Mouse (Mus musculus): ENCODE measurements around the gene Kit. TPM values are rescaled to one million over a fixed set of nuclear protein-coding genes. Genes with fewer than 3 reads are reported as not detected.

Gene Kit
- polyA plus RNA-seq, 1 experiment from 2014 or later, result 49.0 TPM

DNA sequence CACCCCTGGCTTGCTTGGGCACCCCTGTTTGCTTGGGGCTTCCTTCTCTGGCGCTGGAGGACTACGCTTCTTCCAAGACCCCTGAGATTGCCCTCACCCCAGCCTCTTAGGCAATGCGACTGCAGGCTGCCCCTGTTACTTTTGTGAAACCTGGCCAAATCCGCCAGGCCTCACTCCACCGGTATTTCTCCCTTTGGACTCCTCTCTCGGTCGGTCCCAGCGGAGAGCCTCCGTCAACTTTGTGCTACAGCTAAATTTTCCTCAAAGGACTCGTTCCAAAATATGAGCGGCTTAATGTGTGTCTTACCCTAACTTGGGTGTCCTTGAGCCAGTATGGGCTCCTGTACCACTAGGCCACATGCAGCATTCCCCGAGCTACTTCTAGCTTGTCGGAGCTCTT lies 23.8 kb downstream of the Kit start:
- Histone ChIP-seq H3K36me3 (ENCODE audit: control insufficient read depth, insufficient read depth, low read length) (no peaks in the 10 kb centered on the region), H3K4me2 (ENCODE audit: low read length) (no peak overlapping the region), H3K27me3 (ENCODE audit: control insufficient read depth, insufficient read depth, low read depth, low read length) (no peaks in the 10 kb centered on the region), H3K9ac (ENCODE audit: low read depth, low read length) (no peak overlapping the region), H3K27ac (ENCODE audit: low read length) (no peak overlapping the region), H3K4me1 (ENCODE audit: control insufficient read depth, insufficient read depth, low read length) (peaks cover 15% of the 10 kb centered on the region), H3K4me3 (ENCODE audit: low read depth, low read length) (no peak overlapping the region), H3K9me3 (replicated peaks; ENCODE audit: control insufficient read depth, low read length, poor library complexity, severe bottlenecking) (no peaks in the 10 kb centered on the region)
- WGBS, result 91% methylated on average over 13 of the region's 13 CpGs
- no peak for ATAC-seq

DNA sequence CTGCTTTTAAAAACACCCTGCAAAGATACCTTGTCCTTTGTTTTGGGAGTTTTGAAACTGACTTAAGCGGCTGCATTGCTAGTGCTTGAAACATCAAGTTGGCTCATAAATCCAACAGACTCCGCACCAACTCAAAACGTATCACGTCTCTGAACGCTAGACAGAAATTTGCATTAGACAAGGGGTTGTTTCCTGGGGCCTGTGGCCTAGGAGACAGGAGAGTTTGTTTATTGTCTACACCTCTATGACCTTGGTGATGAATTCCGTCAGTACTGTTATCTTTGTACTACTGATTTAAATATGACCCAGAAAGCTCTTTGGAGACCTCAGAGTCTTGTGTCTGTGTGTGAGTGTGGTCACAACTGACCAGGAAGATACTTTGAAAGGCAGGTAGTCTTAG lies 25.3 kb downstream of the Kit start:
- no peaks in the 10 kb centered on the region for H3K27me3 ChIP-seq (ENCODE audit: control insufficient read depth, insufficient read depth, low read depth, low read length)

DNA sequence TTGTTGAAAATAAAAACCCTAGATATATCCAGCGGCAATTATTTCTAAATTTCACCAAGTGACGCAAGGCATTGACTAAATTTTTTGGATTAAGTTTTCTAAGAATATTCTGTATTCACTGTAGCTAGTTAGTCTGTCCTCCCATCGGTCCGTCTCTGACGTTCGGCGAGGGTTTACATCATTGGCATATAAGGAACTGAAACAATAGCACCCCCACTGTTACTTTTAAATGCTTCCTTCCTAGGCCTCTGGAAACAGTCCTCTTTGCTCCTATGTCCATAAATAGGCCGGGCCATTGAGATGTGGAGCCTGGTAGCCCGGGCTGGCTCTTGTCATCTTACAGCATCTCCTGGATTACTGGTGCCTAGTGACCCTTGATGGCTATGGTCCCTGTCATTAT lies 29.5 kb downstream of the Kit start:
- H3K27me3 ChIP-seq (ENCODE audit: control insufficient read depth, insufficient read depth, low read depth, low read length), result no peaks in the 10 kb centered on the region
- no peak overlapping the region for H3K4me3 ChIP-seq (ENCODE audit: low read depth, low read length)
- 65% methylated on average over 9 of the region's 9 CpGs for WGBS
- H3K9ac ChIP-seq (ENCODE audit: low read depth, low read length), result no peak overlapping the region
- H3K36me3 ChIP-seq (ENCODE audit: control insufficient read depth, insufficient read depth, low read length), result no peaks in the 10 kb centered on the region
- H3K9me3 ChIP-seq (replicated peaks; ENCODE audit: control insufficient read depth, low read length, poor library complexity, severe bottlenecking), result no peaks in the 10 kb centered on the region
- ATAC-seq, result no peak
- no peak overlapping the region for H3K27ac ChIP-seq (ENCODE audit: low read length)
- H3K4me2 ChIP-seq (ENCODE audit: low read length), result no peak overlapping the region
- no peaks in the 10 kb centered on the region for H3K4me1 ChIP-seq (ENCODE audit: control insufficient read depth, insufficient read depth, low read length)

More for the DNA sequence above, 25.3 kb downstream of the Kit start:
- 72% methylated on average over 6 of the region's 6 CpGs for WGBS
- no peak overlapping the region for H3K9ac ChIP-seq (ENCODE audit: low read depth, low read length)
- H3K4me1 ChIP-seq (ENCODE audit: control insufficient read depth, insufficient read depth, low read length), result peaks cover 11% of the 10 kb centered on the region
- H3K4me3 ChIP-seq (ENCODE audit: low read depth, low read length), result no peak overlapping the region
- no peak overlapping the region for H3K27ac ChIP-seq (ENCODE audit: low read length)
- no peaks in the 10 kb centered on the region for H3K36me3 ChIP-seq (ENCODE audit: control insufficient read depth, insufficient read depth, low read length)
- ATAC-seq, result no peak
- no peaks in the 10 kb centered on the region for H3K9me3 ChIP-seq (replicated peaks; ENCODE audit: control insufficient read depth, low read length, poor library complexity, severe bottlenecking)
- no peak overlapping the region for H3K4me2 ChIP-seq (ENCODE audit: low read length)

DNA sequence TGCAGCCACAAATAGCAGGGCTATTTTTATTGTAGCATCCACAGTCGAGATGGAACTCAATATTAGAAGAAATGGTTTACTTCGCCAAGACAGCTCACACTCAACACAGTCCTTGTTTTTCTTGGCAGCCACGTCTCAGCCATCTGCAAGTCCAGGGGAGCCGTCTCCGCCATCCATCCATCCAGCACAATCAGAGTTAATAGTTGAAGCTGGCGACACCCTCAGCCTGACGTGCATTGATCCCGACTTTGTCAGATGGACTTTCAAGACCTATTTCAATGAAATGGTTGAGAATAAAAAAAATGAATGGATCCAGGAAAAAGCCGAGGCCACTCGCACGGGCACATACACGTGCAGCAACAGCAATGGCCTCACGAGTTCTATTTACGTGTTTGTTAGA lies 32.2 kb downstream of the Kit start:
- Histone ChIP-seq H3K27ac (ENCODE audit: low read length) (no peak overlapping the region), H3K36me3 (ENCODE audit: control insufficient read depth, insufficient read depth, low read length) (no peaks in the 10 kb centered on the region)
- no peak for ATAC-seq

DNA sequence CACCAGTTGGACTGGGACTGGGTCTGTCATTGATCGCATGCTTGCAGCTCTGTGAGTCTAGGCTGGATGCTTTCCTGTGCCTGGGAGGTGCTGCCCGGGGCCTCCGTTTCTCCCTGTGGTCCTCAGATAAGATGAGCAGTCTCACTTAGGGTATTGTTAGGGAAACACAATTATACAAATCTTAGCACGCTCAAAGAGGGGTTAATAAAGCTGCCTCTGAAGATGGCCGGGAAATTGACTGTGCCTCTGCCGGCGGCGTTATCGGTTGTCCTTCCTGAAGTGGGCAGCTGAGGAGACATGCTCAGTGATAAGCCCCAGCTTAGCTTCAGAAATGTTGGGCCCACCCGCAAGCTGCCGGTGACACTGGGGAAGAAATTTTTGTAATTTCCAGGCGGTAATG lies 33.3 kb downstream of the Kit start:
- Histone ChIP-seq H3K9ac (ENCODE audit: low read depth, low read length) (no peak overlapping the region), H3K36me3 (ENCODE audit: control insufficient read depth, insufficient read depth, low read length) (no peaks in the 10 kb centered on the region), H3K9me3 (replicated peaks; ENCODE audit: control insufficient read depth, low read length, poor library complexity, severe bottlenecking) (no peaks in the 10 kb centered on the region), H3K27ac (ENCODE audit: low read length) (no peak overlapping the region), H3K27me3 (ENCODE audit: control insufficient read depth, insufficient read depth, low read depth, low read length) (no peaks in the 10 kb centered on the region), H3K4me2 (ENCODE audit: low read length) (no peak overlapping the region), H3K4me3 (ENCODE audit: low read depth, low read length) (no peak overlapping the region), H3K4me1 (ENCODE audit: control insufficient read depth, insufficient read depth, low read length) (no peaks in the 10 kb centered on the region)
- WGBS, result 68% methylated on average over 12 of the region's 12 CpGs
- no peak for ATAC-seq

More for the DNA sequence above, 32.2 kb downstream of the Kit start:
- Histone ChIP-seq H3K4me2 (ENCODE audit: low read length) (no peak overlapping the region), H3K4me3 (ENCODE audit: low read depth, low read length) (no peak overlapping the region), H3K27me3 (ENCODE audit: control insufficient read depth, insufficient read depth, low read depth, low read length) (no peaks in the 10 kb centered on the region), H3K9me3 (replicated peaks; ENCODE audit: control insufficient read depth, low read length, poor library complexity, severe bottlenecking) (no peaks in the 10 kb centered on the region), H3K4me1 (ENCODE audit: control insufficient read depth, insufficient read depth, low read length) (no peaks in the 10 kb centered on the region), H3K9ac (ENCODE audit: low read depth, low read length) (no peak overlapping the region)
- WGBS, result 75% methylated on average over 14 of the region's 14 CpGs

DNA sequence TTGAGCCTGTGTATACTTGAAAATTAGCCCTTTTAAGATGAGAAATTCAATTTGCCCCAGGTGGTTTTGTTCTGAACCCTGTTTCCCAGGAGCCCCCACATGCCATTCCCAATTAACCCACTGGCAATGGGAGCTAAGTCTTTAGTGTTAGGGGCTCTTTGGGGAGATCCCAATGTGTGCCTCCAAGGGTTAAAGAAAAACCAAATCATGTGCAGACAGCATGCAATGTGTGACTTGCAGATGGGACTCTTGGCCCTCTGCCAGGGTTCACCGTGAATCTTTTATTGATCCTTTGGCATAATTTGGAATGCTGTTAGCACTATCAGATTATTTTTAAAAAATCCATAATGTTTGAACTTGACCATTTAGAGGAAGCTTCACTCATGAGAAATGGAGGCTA lies 37.7 kb downstream of the Kit start:
- 19% methylated on average over 1 of the region's 1 CpGs for WGBS
- H3K27me3 ChIP-seq (ENCODE audit: control insufficient read depth, insufficient read depth, low read depth, low read length), result no peaks in the 10 kb centered on the region
- ATAC-seq, result no peak
- no peak overlapping the region for H3K27ac ChIP-seq (ENCODE audit: low read length)
- no peak overlapping the region for H3K4me2 ChIP-seq (ENCODE audit: low read length)
- H3K9ac ChIP-seq (ENCODE audit: low read depth, low read length), result no peak overlapping the region
- H3K4me3 ChIP-seq (ENCODE audit: low read depth, low read length), result no peak overlapping the region
- no peaks in the 10 kb centered on the region for H3K36me3 ChIP-seq (ENCODE audit: control insufficient read depth, insufficient read depth, low read length)
- no peaks in the 10 kb centered on the region for H3K9me3 ChIP-seq (replicated peaks; ENCODE audit: control insufficient read depth, low read length, poor library complexity, severe bottlenecking)
- no peaks in the 10 kb centered on the region for H3K4me1 ChIP-seq (ENCODE audit: control insufficient read depth, insufficient read depth, low read length)

DNA sequence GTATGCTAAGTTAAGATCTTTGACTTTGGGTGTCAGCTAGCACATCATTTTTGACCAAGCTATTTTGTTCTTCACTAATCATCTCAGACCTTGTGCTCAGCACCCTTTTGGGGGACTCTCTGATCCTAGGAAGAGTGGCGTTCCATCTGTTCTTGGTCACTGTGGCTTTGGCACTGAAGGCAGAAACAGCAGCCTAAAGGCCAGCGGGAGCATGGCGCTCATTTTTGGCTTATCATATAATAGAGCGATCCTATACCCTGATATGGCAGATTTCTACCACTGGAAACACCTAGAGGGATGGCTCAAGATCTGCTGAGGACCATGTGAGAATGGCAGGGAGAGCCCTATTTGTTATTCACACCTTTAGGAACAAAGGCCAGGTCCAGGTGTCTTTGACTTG lies 38.2 kb downstream of the Kit start:
- Histone ChIP-seq H3K4me2 (ENCODE audit: low read length) (no peak overlapping the region), H3K4me3 (ENCODE audit: low read depth, low read length) (no peak overlapping the region), H3K9ac (ENCODE audit: low read depth, low read length) (no peak overlapping the region), H3K27ac (ENCODE audit: low read length) (no peak overlapping the region), H3K36me3 (ENCODE audit: control insufficient read depth, insufficient read depth, low read length) (no peaks in the 10 kb centered on the region), H3K4me1 (ENCODE audit: control insufficient read depth, insufficient read depth, low read length) (no peaks in the 10 kb centered on the region), H3K9me3 (replicated peaks; ENCODE audit: control insufficient read depth, low read length, poor library complexity, severe bottlenecking) (no peaks in the 10 kb centered on the region), H3K27me3 (ENCODE audit: control insufficient read depth, insufficient read depth, low read depth, low read length) (no peaks in the 10 kb centered on the region)
- ATAC-seq, result no peak
- WGBS, result 83% methylated on average over 4 of the region's 4 CpGs

DNA sequence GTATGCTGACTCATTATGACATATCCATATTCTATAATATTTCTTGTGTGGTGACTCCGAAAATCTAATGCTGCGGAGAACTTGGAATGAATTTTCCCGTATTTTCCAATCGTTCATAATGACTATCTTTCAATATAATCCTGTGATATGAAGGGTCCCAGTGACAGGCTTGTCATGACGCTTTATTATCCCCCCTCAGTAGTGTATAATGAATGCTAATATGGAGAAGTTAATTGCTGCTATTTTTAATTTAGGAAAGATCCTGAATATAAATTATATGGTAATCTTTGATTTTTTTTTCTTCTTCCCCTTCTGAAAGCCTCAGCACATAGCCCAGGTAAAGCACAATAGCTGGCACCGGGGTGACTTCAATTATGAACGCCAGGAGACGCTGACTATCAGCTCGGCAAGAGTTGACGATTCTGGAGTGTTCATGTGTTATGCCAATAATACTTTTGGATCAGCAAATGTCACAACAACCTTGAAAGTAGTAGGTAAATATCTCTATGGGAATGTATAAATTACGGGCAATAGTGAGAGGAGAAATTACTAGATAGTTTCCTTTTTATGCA lies 40.4 kb downstream of the Kit start:
- 82% methylated on average over 11 of the region's 11 CpGs for WGBS
- no peak for ATAC-seq
- Histone ChIP-seq H3K9me3 (replicated peaks; ENCODE audit: control insufficient read depth, low read length, poor library complexity, severe bottlenecking) (no peaks in the 10 kb centered on the region), H3K4me2 (ENCODE audit: low read length) (no peak overlapping the region), H3K36me3 (ENCODE audit: control insufficient read depth, insufficient read depth, low read length) (no peaks in the 10 kb centered on the region), H3K4me3 (ENCODE audit: low read depth, low read length) (no peak overlapping the region), H3K9ac (ENCODE audit: low read depth, low read length) (no peak overlapping the region), H3K27ac (ENCODE audit: low read length) (no peak overlapping the region), H3K27me3 (ENCODE audit: control insufficient read depth, insufficient read depth, low read depth, low read length) (no peaks in the 10 kb centered on the region), H3K4me1 (ENCODE audit: control insufficient read depth, insufficient read depth, low read length) (no peaks in the 10 kb centered on the region)

DNA sequence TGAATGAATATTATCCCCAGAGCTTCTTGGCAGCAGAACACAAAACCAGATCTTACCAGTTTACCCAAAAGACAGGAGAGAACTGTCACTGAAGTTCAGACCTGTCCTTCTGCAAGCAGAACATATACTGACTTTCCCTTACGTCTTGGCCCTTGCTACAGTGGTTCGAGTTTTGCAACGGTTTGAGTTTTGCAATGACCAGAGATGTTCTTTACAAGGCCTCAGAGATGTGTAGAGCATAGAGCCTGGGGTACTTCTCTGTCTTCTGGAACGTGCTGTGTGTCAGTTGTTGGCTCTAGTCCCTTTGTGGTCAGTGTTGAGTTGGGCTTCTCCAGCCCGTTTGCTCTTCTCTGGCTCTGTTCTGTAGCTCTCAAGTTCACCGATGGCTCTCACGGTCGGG lies 40.9 kb downstream of the Kit start:
- no peak overlapping the region for H3K4me2 ChIP-seq (ENCODE audit: low read length)
- H3K4me1 ChIP-seq (ENCODE audit: control insufficient read depth, insufficient read depth, low read length), result no peaks in the 10 kb centered on the region
- no peak for ATAC-seq
- H3K36me3 ChIP-seq (ENCODE audit: control insufficient read depth, insufficient read depth, low read length), result no peaks in the 10 kb centered on the region
- no peak overlapping the region for H3K4me3 ChIP-seq (ENCODE audit: low read depth, low read length)
- H3K27ac ChIP-seq (ENCODE audit: low read length), result no peak overlapping the region
- no peaks in the 10 kb centered on the region for H3K9me3 ChIP-seq (replicated peaks; ENCODE audit: control insufficient read depth, low read length, poor library complexity, severe bottlenecking)
- no peak overlapping the region for H3K9ac ChIP-seq (ENCODE audit: low read depth, low read length)
- H3K27me3 ChIP-seq (ENCODE audit: control insufficient read depth, insufficient read depth, low read depth, low read length), result no peaks in the 10 kb centered on the region
- 93% methylated on average over 8 of the region's 8 CpGs for WGBS
